Mouse (Mus musculus): ENCODE data around the gene Pcnt. TPM values are rescaled to one million over a fixed set of nuclear protein-coding genes. Genes with fewer than 3 reads are reported as not detected.

The Pcnt gene
- total RNA-seq, 2 experiments from 2014 or later, result 68.0 to 78.4 TPM

- H3K4me3 ChIP-seq, result no peak overlapping the region
- TF ChIP-seq CTCF (IDR thresholded peaks at IDR 0.05), result no peak
- intact Hi-C loops (cut with DNase I), result loop anchor here (10.0 kb wide), 1 partner anchor 170 kb away; no protein-coding TSS in a partner anchor
Observed at GRCm38 (mm10) chr10:76334350-76334749, 108.2 kb downstream of the Pcnt start.

GRCm38 (mm10) chr10:76332040-76332439 is 110.5 kb downstream of the Pcnt start:
- intact Hi-C loops (cut with DNase I), result loop anchor here (10.0 kb wide), 1 partner anchor 173 kb away; no protein-coding TSS in a partner anchor
- no peak for DNase-seq
- Histone ChIP-seq H3K4me3 (no peak overlapping the region), H3K27ac (no peak overlapping the region)
- TF ChIP-seq CTCF (IDR thresholded peaks at IDR 0.05), result no peak

More at GRCm38 (mm10) chr10:76334350-76334749, 108.2 kb downstream of the Pcnt start:
- no peak for DNase-seq
- H3K27ac ChIP-seq, result no peak overlapping the region

- H3K4me3 ChIP-seq, result no peak overlapping the region
- intact Hi-C loops (cut with DNase I), result no loop called here
- DNase-seq, result no peak
- TF ChIP-seq CTCF (IDR thresholded peaks at IDR 0.05), result no peak
- no peak overlapping the region for H3K27ac ChIP-seq
Observed at GRCm38 (mm10) chr10:76329093-76329492, 113.5 kb downstream of the Pcnt start.

GRCm38 (mm10) chr10:76328574-76328973 is 114.0 kb downstream of the Pcnt start:
- no peak for DNase-seq
- no peak overlapping the region for H3K4me3 ChIP-seq
- H3K27ac ChIP-seq, result no peak overlapping the region
- TF ChIP-seq CTCF (IDR thresholded peaks at IDR 0.05), result no peak
- intact Hi-C loops (cut with DNase I), result no loop called here

GRCm38 (mm10) chr10:76326304-76327006 is 116.1 kb downstream of the Pcnt start:
- no peak overlapping the region for H3K27ac ChIP-seq
- intact Hi-C loops (cut with DNase I), result loop anchor here (1.0 kb wide), 1 partner anchor 97 kb away; no protein-coding TSS in a partner anchor
- TF ChIP-seq CTCF (IDR thresholded peaks at IDR 0.05), result peak; percentile 70
- DNase-seq, result peak; percentile 66
- no peak overlapping the region for H3K4me3 ChIP-seq

- DNase-seq, result no peak
- H3K4me3 ChIP-seq, result no peak overlapping the region
- H3K27ac ChIP-seq, result no peak overlapping the region
- intact Hi-C loops (cut with DNase I), result no loop called here
- TF ChIP-seq CTCF (IDR thresholded peaks at IDR 0.05), result no peak
Observed at GRCm38 (mm10) chr10:76317623-76318022, 125.0 kb downstream of the Pcnt start.

- no peak for DNase-seq
- Histone ChIP-seq H3K4me3 (no peak overlapping the region), H3K27ac (peak overlapping the region; percentile 5; the same call in 1 of the 2 replicates)
- intact Hi-C loops (cut with DNase I), result no loop called here
- TF ChIP-seq CTCF (IDR thresholded peaks at IDR 0.05), result no peak
Observed at GRCm38 (mm10) chr10:76316194-76316593, 126.4 kb downstream of the Pcnt start.

- DNase-seq, result no peak
- intact Hi-C loops (cut with DNase I), result no loop called here
- TF ChIP-seq CTCF (IDR thresholded peaks at IDR 0.05), result no peak
- Histone ChIP-seq H3K4me3 (no peak overlapping the region), H3K27ac (no peak overlapping the region)
Observed at GRCm38 (mm10) chr10:76306738-76307137, 135.8 kb downstream of the Pcnt start.

Other genes with a start within 250 kb of the Pcnt start
- gene Prmt2, start 204.9 kb downstream of the Pcnt start, total RNA-seq (2021), result 1 to 10 TPM; 2.4 to 4.0 TPM
- 1 to 10 TPM; 1.3 to 1.5 TPM for gene S100b, start 188.9 kb downstream of the Pcnt start, total RNA-seq (2021)
- 1 to 10 TPM; 3.8 to 5.0 TPM for gene Dip2a, start 97.5 kb downstream of the Pcnt start, total RNA-seq (2021)
- not detected for gene AC141477.1, start 2.3 kb downstream of the Pcnt start, total RNA-seq (2021)
- under 1 TPM in 1 of 2 experiments, not detected in 1; 0.22 TPM for gene 2610028H24Rik, start 6.3 kb upstream of the Pcnt start, total RNA-seq (2021)
- gene Mcm3ap, start 26.1 kb upstream of the Pcnt start, total RNA-seq (2021), result 10 to 100 TPM; 18.0 to 23.8 TPM
- 1 to 10 TPM; 3.7 to 5.0 TPM for gene Ybey, start 26.3 kb upstream of the Pcnt start, total RNA-seq (2021)
- 1 to 10 TPM; 8.0 to 9.2 TPM for gene Lss, start 88.8 kb upstream of the Pcnt start, total RNA-seq (2021)
- not detected for gene Spatc1l, start 119.5 kb upstream of the Pcnt start, total RNA-seq (2021)
- gene Ftcd, start 132.9 kb upstream of the Pcnt start, total RNA-seq (2021), result not detected
- gene Col6a2, start 180.8 kb upstream of the Pcnt start, total RNA-seq (2021), result 10 to 100 TPM; 28.5 to 59.5 TPM